Mouse (Mus musculus) forebrain, embryonic 13.5 days (tissue): ENCODE measurements at regions not wholly inside any gene's neighbourhood (a gene's known extent, or its start where the extent isn't known, plus 50 kb on each side); places are given as distances from the start of the nearest gene placed in this dataset.

Experiments
- ATAC-seq: fragments of 200-750 bp; cut with Nextera tagmentation; 2 replicates; pipeline ENCODE4 v1.8.0; 2017
- H3K27ac ChIP-seq: fragments of 300-500 bp; sonication (generic); 2 replicates; pipeline ENCODE4 v1.5.1; 2015; ENCODE audit warnings: inconsistent platforms, mild to moderate bottlenecking, moderate library complexity
- H3K27me3 ChIP-seq: fragments of 300-500 bp; sonication (generic); 2 replicates; pipeline ENCODE4 v1.6.1; 2015; ENCODE audit warnings: mild to moderate bottlenecking, inconsistent platforms
- H3K36me3 ChIP-seq: fragments of 300-500 bp; sonication (generic); 2 replicates; pipeline ENCODE4 v1.6.1; 2015; ENCODE audit warnings: mild to moderate bottlenecking, inconsistent platforms; ENCODE audit not compliant: poor library complexity, severe bottlenecking
- H3K4me1 ChIP-seq: fragments of 300-500 bp; sonication (generic); 2 replicates; pipeline ENCODE4 v1.6.1; 2015; ENCODE audit warnings: inconsistent platforms
- H3K4me2 ChIP-seq: fragments of 300-500 bp; sonication (generic); 2 replicates; pipeline ENCODE4 v1.6.1; 2015; ENCODE audit warnings: inconsistent platforms, mild to moderate bottlenecking, moderate library complexity
- H3K4me3 ChIP-seq: fragments of 300-500 bp; sonication (generic); 2 replicates; pipeline ENCODE4 v1.5.1; 2015; ENCODE audit warnings: mild to moderate bottlenecking, inconsistent platforms
- H3K9ac ChIP-seq: fragments of 300-500 bp; sonication (generic); 2 replicates; pipeline ENCODE4 v1.6.1; 2015; ENCODE audit warnings: mild to moderate bottlenecking, inconsistent platforms
- H3K9me3 ChIP-seq: fragments of 300-500 bp; sonication (generic); replicated peaks from 2 replicates; pipeline ENCODE4 v1.6.1; 2016; ENCODE audit warnings: inconsistent platforms
- WGBS: fragments of 180-500 bp; shearing (Covaris S2); methylation state at CpG from one replicate; pipeline ENCODE4 v1.1.7; 2015; 5-methylcytosine and 5-hydroxymethylcytosine counted together

DNA sequence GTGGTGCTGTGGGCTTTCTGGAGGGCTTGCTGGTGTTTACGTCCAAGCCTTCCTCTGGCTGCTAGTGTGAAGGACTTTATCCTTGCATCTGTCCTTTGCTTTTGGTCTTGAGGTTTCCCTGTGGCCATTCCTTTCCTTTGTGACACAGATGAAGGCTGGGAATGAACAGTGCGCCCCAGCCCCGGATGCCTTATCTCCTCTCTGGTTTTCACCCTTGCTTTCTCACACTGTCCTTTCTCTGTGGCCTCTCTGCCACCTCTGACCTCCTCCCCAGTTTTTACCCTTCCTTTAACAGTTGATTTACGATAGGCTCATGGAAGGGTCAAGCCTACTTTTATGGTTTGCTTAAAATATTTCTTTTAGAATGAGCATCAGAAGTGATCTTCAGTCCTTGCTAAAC, 53.2 kb downstream of the Gas1 start:
- 37% methylated on average over 4 of the region's 4 CpGs for WGBS
- no peaks in the 10 kb centered on the region for H3K9me3 ChIP-seq
- H3K27me3 ChIP-seq, result peaks cover 17% of the 10 kb centered on the region
- H3K36me3 ChIP-seq, result no peaks in the 10 kb centered on the region
- peaks cover 56% of the 10 kb centered on the region for H3K4me1 ChIP-seq
- H3K27ac ChIP-seq, result peak overlapping the region; percentile 44
- no peak overlapping the region for H3K4me2 ChIP-seq
- no peak overlapping the region for H3K9ac ChIP-seq
- ATAC-seq, result no peak
- H3K4me3 ChIP-seq, result no peak overlapping the region

GRCm38 (mm10) chr13:60123174-60123587, 54.0 kb downstream of the Gas1 start:
- 55% methylated on average over 6 of the region's 6 CpGs for WGBS
- no peaks in the 10 kb centered on the region for H3K9me3 ChIP-seq
- H3K4me3 ChIP-seq, result peak overlapping the region; percentile 18; the same call in 1 of the 2 replicates
- ATAC-seq, result peak; percentile 31; the same call in 1 of the 2 replicates
- peak overlapping the region; percentile 54 for H3K4me2 ChIP-seq
- peaks cover 55% of the 10 kb centered on the region for H3K4me1 ChIP-seq
- peak overlapping the region; percentile 80 for H3K27ac ChIP-seq
- H3K9ac ChIP-seq, result peak overlapping the region; percentile 21; the same call in 1 of the 2 replicates
- H3K36me3 ChIP-seq, result no peaks in the 10 kb centered on the region
- H3K27me3 ChIP-seq, result peaks cover 15% of the 10 kb centered on the region

DNA sequence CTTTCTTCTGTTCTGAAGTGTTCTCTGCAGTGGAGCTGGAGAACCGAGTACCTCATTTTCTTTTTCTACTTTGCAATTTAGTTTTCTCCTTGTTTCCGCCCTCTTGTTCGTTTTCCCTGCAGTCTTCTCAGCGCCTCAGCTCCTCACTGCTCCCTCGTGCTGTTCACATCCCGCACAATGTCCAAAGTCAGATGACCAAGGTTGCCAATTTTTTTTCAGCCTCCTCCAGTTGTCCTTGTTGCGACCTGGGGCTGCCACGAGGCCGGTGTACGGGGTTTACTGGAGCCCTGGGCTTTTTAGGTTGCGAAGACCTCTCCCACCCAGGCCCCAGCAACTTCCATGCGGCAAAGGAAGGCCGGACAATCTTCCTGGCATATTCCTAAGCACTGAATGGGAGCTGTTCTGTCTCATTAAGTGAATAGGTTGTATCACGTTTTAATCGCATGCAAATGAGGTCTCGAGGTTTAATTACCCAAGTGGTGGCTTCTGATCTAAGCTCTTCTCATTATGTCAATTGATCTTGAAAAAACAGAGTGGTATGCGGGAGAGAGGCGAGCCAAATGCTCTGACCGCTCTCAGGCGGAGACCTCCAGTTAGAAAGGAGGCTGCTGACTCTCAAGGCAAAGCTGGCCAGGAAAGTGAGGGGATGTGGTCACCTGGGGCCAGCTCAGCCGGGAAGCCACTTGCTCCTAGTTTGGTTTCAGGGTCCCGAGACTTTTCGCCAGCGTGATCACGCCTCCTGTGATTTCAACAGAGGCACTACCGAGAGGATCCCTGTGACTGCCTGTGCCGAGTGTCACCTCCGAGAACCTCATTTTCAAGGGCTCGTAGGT, 54.6 kb downstream of the Gas1 start:
- peak overlapping the region; percentile 54 for H3K4me2 ChIP-seq
- peak overlapping the region; percentile 80 for H3K27ac ChIP-seq
- H3K9me3 ChIP-seq, result no peaks in the 10 kb centered on the region
- H3K4me3 ChIP-seq, result peak overlapping the region; percentile 18; the same call in 1 of the 2 replicates
- peaks cover 9% of the 10 kb centered on the region; the same call in 1 of the 2 replicates for H3K27me3 ChIP-seq
- 30% methylated on average over 29 of the region's 29 CpGs for WGBS
- peak; percentile 60; the same call in 1 of the 2 replicates for ATAC-seq
- H3K4me1 ChIP-seq, result peaks cover 49% of the 10 kb centered on the region
- H3K36me3 ChIP-seq, result no peaks in the 10 kb centered on the region
- H3K9ac ChIP-seq, result peak overlapping the region; percentile 26; the same call in 1 of the 2 replicates

DNA sequence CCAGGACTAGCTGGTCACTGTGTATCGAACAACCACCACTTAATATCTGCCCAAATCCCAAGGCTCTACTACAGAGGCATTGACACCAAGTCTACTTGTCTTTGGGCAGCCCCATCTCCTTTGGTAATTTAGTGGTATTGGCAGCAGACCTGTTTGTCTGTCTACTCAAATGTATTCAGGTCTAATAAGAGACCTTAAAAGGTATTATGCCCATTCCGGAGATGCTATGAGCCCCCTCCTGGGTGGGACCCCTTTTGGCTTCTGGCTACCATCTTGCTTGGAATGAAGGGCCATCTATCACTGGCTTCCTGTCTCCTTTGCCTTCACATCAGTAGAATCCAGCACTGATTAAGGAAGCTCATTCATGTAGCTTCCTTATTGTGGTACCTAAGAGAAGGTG, 65.7 kb downstream of the Gas1 start:
- Histone ChIP-seq H3K4me2 (no peak overlapping the region), H3K9me3 (no peaks in the 10 kb centered on the region), H3K36me3 (no peaks in the 10 kb centered on the region), H3K27me3 (no peaks in the 10 kb centered on the region), H3K27ac (0 out of 2 replicates have a peak overlapping the region, but pooled peaks have one; percentile 87), H3K4me1 (peaks cover 20% of the 10 kb centered on the region), H3K9ac (no peak overlapping the region), H3K4me3 (no peak overlapping the region)
- no peak for ATAC-seq
- 96% methylated on average over 2 of the region's 2 CpGs for WGBS

DNA sequence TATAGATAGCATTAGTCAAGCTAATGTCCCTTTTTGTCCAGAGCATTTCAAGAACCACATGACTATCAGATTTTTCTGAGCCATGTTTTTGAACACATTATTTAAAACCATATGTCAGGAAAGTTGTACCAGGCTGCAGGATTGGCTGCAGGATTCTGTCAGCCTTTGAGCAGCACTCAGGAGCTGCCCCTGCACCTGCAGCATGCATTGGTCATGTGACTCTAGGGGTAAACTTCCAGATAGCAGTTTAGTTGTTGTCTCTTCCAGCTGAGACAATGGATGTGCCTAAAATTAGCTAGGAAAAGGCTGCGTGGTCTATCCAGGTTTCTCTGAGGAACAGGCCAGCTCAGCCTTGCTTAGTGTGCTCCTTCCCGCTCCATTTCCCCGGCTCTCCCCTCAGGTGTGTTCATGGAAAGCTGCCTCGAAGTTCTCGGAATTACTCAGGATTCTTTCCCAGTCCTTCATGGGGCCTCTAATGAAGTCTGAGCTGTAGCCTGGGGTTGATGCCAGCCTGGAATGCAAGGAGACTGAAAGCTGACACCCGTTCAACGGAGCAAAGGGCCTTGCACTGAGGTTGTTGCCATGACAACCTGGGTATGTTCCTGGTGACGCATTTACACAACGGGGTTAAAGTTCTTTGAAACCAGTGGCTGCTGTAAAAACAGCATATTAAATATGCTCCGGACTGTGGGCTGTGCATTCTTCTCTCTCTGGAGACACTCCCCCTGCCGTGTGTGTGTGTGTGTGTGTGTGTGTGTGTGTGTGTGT, 66.9 kb downstream of the Gas1 start:
- ATAC-seq, result peak; percentile 91
- WGBS, result 2% methylated on average over 11 of the region's 11 CpGs

DNA sequence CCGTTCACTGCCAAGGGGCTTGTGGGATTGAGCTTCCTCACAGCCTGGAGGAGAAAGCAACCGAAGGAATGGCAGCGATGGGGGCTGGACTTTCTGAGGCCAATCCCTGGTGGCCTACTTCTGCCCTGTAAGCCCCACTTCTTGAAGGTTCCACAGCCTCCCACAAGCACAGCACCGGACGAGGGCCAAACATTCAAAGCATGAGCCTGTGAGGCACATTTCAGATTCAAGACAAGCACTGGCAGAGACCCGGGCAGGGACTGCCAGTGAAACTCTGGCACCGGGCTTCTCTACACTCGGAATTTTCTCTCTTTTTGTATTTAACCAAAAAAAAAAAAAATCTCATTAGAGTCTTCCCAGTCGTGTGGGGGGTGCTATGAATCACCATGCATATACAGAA, 71.9 kb downstream of the Gas1 start:
- Histone ChIP-seq H3K27me3 (no peaks in the 10 kb centered on the region), H3K9me3 (no peaks in the 10 kb centered on the region), H3K4me2 (no peak overlapping the region), H3K9ac (no peak overlapping the region), H3K4me1 (peaks cover 7% of the 10 kb centered on the region), H3K36me3 (no peaks in the 10 kb centered on the region), H3K4me3 (no peak overlapping the region), H3K27ac (no peak overlapping the region)
- WGBS, result 84% methylated on average over 9 of the region's 9 CpGs
- ATAC-seq, result no peak

More for the DNA sequence above, 66.9 kb downstream of the Gas1 start:
- Histone ChIP-seq H3K27ac (peak overlapping the region; percentile 87), H3K4me1 (peaks cover 20% of the 10 kb centered on the region), H3K36me3 (no peaks in the 10 kb centered on the region), H3K9ac (peak overlapping the region; percentile 34; the same call in 1 of the 2 replicates), H3K4me3 (no peak overlapping the region), H3K27me3 (no peaks in the 10 kb centered on the region), H3K9me3 (no peaks in the 10 kb centered on the region), H3K4me2 (peak overlapping the region; percentile 37)

GRCm38 (mm10) chr13:60101651-60102050, 75.5 kb downstream of the Gas1 start:
- Histone ChIP-seq H3K36me3 (no peaks in the 10 kb centered on the region), H3K27me3 (no peaks in the 10 kb centered on the region), H3K4me1 (peaks cover 11% of the 10 kb centered on the region), H3K9ac (no peak overlapping the region), H3K27ac (no peak overlapping the region), H3K4me2 (no peak overlapping the region), H3K9me3 (no peaks in the 10 kb centered on the region), H3K4me3 (no peak overlapping the region)
- no peak for ATAC-seq
- 81% methylated on average over 4 of the region's 4 CpGs for WGBS

GRCm38 (mm10) chr13:60100130-60101112, 76.7 kb downstream of the Gas1 start:
- H3K27ac ChIP-seq, result no peak overlapping the region
- WGBS, result 71% methylated on average over 12 of the region's 12 CpGs
- no peaks in the 10 kb centered on the region for H3K27me3 ChIP-seq
- no peak overlapping the region for H3K9ac ChIP-seq
- peaks cover 11% of the 10 kb centered on the region for H3K4me1 ChIP-seq
- ATAC-seq, result no peak
- no peaks in the 10 kb centered on the region for H3K36me3 ChIP-seq
- no peak overlapping the region for H3K4me3 ChIP-seq
- no peaks in the 10 kb centered on the region for H3K9me3 ChIP-seq
- H3K4me2 ChIP-seq, result no peak overlapping the region

DNA sequence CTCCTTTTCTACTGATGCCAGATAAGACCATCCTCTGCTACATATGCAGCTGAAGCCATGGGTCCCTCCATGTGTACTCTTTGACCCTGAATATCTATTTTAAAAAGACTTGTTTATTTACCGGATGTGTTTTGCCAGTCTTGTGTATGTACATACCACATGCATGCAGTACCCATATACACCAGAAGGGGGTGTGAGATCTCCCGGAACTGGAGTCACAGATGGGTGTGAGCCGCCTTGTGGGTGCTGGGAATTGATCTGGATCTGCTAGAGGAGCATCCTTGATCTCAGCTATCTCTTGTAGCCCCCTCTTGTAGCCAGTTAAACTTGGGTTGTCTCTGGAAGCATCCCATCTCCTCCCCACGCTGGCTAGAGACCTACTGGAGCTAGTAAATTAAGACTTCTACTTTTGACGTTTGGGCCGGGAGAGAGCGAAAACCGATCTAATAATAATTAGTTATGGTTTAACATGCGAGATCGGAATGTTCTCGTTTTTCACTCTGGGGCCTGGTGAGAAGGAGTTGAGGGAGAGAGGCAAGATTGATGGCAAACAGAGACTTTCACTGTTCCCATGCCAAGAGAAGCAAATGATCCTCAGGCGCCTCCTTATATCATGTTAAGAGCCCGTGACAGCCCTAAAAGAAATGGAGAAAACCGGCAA, 77.6 kb downstream of the Gas1 start:
- no peaks in the 10 kb centered on the region for H3K27me3 ChIP-seq
- H3K27ac ChIP-seq, result no peak overlapping the region; the same call in 1 of the 2 replicates
- no peak for ATAC-seq
- no peaks in the 10 kb centered on the region for H3K36me3 ChIP-seq
- no peak overlapping the region for H3K4me3 ChIP-seq
- no peak overlapping the region for H3K9ac ChIP-seq
- peaks cover 11% of the 10 kb centered on the region for H3K4me1 ChIP-seq
- H3K4me2 ChIP-seq, result no peak overlapping the region
- 81% methylated on average over 14 of the region's 14 CpGs for WGBS
- no peaks in the 10 kb centered on the region for H3K9me3 ChIP-seq

DNA sequence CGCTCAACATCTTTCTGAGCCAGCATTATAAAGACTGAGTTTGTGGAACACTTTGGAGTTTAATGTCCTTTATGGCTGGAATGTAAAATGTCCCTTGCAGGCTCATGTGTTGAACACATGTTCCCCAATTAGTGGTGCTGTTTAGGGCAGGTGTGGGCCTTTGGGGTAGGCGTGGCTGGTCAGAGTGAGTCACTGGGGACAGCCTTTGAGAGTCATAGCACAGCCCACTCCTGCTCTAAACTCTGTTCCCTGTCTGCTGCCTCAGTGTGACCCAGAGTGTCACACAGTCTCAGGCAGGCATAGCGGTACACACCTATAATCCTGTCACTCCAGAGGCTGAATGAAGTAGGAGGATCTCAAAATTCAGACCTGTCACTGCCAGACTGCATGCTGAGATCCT, 78.8 kb downstream of the Gas1 start:
- H3K27me3 ChIP-seq, result no peaks in the 10 kb centered on the region
- peaks cover 11% of the 10 kb centered on the region for H3K4me1 ChIP-seq
- WGBS, result 60% methylated on average over 3 of the region's 3 CpGs
- H3K36me3 ChIP-seq, result no peaks in the 10 kb centered on the region
- H3K9ac ChIP-seq, result no peak overlapping the region
- H3K4me2 ChIP-seq, result no peak overlapping the region
- no peak overlapping the region for H3K4me3 ChIP-seq
- no peak for ATAC-seq
- H3K27ac ChIP-seq, result no peak overlapping the region
- no peaks in the 10 kb centered on the region for H3K9me3 ChIP-seq

DNA sequence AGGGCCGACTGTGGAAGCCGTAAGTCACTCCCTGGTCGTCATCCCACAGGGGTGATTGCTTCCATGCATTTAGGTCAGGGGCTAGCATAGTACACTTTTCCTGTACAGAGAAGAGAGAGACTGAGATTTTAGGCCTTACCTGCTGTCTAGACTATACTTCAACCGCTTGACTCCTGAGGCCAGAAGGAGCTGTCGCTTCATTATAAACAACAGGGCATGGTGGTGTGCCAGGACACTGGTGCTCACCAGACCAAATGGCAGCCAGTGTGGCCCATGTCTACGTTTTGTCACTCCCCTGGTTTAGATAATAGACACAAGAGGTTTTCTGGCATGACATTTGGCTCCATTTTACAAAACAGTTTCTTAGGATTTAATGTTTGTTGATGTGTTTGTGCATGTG, 79.4 kb downstream of the Gas1 start:
- no peak for ATAC-seq

More for the DNA sequence above, 79.4 kb downstream of the Gas1 start:
- Histone ChIP-seq H3K4me3 (no peak overlapping the region), H3K27me3 (no peaks in the 10 kb centered on the region), H3K36me3 (no peaks in the 10 kb centered on the region), H3K9ac (no peak overlapping the region), H3K27ac (no peak overlapping the region), H3K4me1 (peaks cover 11% of the 10 kb centered on the region), H3K4me2 (no peak overlapping the region), H3K9me3 (no peaks in the 10 kb centered on the region)
- 63% methylated on average over 6 of the region's 6 CpGs for WGBS
